Mouse (Mus musculus) intestine, embryonic 16.5 days (tissue): ENCODE results near the gene Aktip. TPM values are rescaled to one million over a fixed set of nuclear protein-coding genes. Genes with fewer than 3 reads are reported as not detected.

ENCODE experiments used
- ATAC-seq: fragments of 200-750 bp; cut with Nextera tagmentation; 2 replicates; pipeline ENCODE4 v1.8.0; 2017; ENCODE audit warnings: moderate TSS enrichment, moderate library complexity
- H3K27ac ChIP-seq: fragments of 300-500 bp; sonication (generic); 2 replicates; pipeline ENCODE4 v1.5.1; 2014; ENCODE audit warnings: mild to moderate bottlenecking, low read length
- H3K27me3 ChIP-seq: fragments of 300-500 bp; sonication (generic); replicated peaks from 2 replicates; pipeline ENCODE4 v1.6.1; 2014; ENCODE audit warnings: low read length, control low read depth, mixed read lengths; ENCODE audit not compliant: control insufficient read depth, insufficient read depth
- H3K36me3 ChIP-seq: fragments of 300-500 bp; sonication (generic); 2 replicates; pipeline ENCODE4 v1.6.1; 2014; ENCODE audit warnings: low read length, control low read depth; ENCODE audit not compliant: control insufficient read depth, insufficient read depth
- H3K4me1 ChIP-seq: fragments of 300-500 bp; sonication (generic); 2 replicates; pipeline ENCODE4 v1.6.1; 2014; ENCODE audit warnings: low read length, control low read depth, mixed read lengths; ENCODE audit not compliant: control insufficient read depth, insufficient read depth
- H3K4me2 ChIP-seq: fragments of 300-500 bp; sonication (generic); 2 replicates; pipeline ENCODE4 v1.6.1; 2014; ENCODE audit warnings: low read depth, low read length, control low read depth
- H3K4me3 ChIP-seq: fragments of 300-500 bp; sonication (generic); 2 replicates; pipeline ENCODE4 v1.5.1; 2014; ENCODE audit warnings: mild to moderate bottlenecking, low read length
- H3K9ac ChIP-seq: fragments of 300-500 bp; sonication (generic); 2 replicates; pipeline ENCODE4 v1.6.1; 2014; ENCODE audit warnings: low read depth, low read length
- H3K9me3 ChIP-seq: fragments of 300-500 bp; sonication (generic); 2 replicates; pipeline ENCODE4 v1.6.1; 2016; ENCODE audit warnings: low read length, control low read depth; ENCODE audit not compliant: control insufficient read depth
- WGBS: fragments of 180-500 bp; shearing (Covaris S2); extraction: QIAGEN DNeasy Blood & Tissue Kit; methylation state at CpG from one replicate; pipeline ENCODE4 v1.1.7; 2014; 5-methylcytosine and 5-hydroxymethylcytosine counted together
- polyA plus RNA-seq: library from polyadenylated mRNA; unstranded; fragments of >200 nt; fragmentation: Nextera tagmentation; extraction: Ambion mirVana; gene quantifications from 2 replicates; pipeline ENCODE4 v1.2.1, GENCODE M21; 2015

Aktip gene
- polyA plus RNA-seq, 1 experiment from 2014 or later, result 43.0 TPM

DNA sequence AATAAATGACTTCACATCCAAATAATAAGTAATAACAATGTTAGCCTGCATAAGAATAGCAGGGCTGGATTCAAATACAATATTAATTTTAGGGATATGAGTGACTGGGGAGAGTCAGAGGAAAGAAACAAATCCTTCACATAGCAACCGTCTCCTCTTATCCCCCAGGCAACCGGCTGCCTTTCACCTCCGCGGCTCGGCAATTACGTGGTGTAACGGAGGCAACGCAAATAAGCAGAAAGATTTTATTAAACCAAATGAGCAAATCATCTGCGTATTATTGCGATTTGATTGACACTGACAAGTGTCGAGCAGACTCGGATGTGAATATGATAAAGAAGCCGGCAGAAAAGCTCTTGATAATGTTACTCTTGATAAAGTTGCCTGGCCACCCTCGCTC, 28.9 kb downstream of the Aktip start:
- H3K9ac ChIP-seq, result no peak overlapping the region

DNA sequence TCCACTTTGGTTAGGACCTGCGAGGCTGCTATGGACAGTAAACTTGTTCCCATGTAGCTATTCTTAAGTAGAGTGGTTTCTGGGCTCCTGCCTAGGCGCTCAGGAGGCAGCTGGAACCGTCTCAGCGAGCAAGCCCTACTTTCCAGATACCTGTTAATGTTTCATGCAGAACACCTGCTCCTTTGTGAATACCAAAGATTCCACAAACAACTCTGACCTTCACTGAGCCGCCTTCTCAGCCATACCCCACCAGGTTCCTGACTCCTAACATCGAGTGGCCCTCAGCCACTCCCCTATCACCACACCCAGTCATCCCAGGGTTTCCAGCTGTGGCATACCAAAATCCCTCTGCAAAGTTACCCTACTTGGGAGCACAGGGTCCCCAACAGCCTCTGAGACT, 29.6 kb downstream of the Aktip start:
- H3K27me3 ChIP-seq, result no peaks in the 10 kb centered on the region
- 63% methylated on average over 6 of the region's 6 CpGs for WGBS
- H3K9ac ChIP-seq, result no peak overlapping the region
- no peak for ATAC-seq
- no peaks in the 10 kb centered on the region for H3K9me3 ChIP-seq
- no peaks in the 10 kb centered on the region for H3K36me3 ChIP-seq
- no peak overlapping the region for H3K27ac ChIP-seq
- no peak overlapping the region for H3K4me2 ChIP-seq
- H3K4me1 ChIP-seq, result no peaks in the 10 kb centered on the region
- no peak overlapping the region for H3K4me3 ChIP-seq

More for the DNA sequence above, 28.9 kb downstream of the Aktip start:
- H3K4me3 ChIP-seq, result no peak overlapping the region
- H3K36me3 ChIP-seq, result no peaks in the 10 kb centered on the region
- no peaks in the 10 kb centered on the region for H3K27me3 ChIP-seq
- no peak overlapping the region for H3K27ac ChIP-seq
- H3K4me1 ChIP-seq, result no peaks in the 10 kb centered on the region
- no peak overlapping the region for H3K4me2 ChIP-seq
- 47% methylated on average over 14 of the region's 14 CpGs for WGBS
- no peak for ATAC-seq
- no peaks in the 10 kb centered on the region for H3K9me3 ChIP-seq

DNA sequence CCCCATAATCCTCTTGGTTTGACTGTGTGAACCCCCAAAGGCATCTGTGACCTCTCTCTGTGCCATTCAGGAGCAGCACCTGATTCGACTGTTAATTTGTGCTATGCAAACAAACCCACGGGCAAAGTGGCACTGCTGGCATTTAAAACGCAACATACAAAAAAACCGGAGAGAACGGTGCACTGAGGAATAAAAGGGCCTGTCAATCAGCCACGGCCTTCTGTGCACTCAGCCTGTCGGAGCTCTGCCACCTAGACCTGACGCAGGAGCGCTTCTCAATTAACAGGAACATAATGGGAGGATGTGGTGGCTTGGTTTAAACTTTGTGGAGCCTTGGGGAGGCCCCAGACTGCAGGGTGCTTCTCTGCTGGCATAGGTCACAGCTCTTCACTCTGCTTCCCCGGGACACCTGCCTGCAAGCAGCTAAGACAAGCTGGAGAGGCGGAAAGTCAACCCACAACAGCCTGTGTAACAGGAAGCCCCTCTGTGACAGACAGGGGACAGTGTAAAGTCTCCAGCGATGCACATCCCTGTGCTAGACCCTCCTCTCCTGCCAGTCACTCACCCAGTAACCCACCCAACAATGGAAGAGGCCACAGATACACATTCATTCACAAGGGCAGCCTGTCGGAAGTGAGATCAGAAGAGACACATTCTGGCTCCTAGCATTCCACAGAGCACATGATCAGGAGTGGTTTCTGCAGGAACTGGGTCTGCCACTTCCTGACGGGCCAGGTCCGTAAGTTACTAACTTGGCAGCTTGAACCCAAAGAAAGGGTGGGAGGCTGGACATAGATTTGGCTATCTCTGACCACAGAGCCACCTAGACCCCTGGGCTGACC, 39.6 kb downstream of the Aktip start:
- no peaks in the 10 kb centered on the region for H3K36me3 ChIP-seq
- 68% methylated on average over 15 of the region's 15 CpGs for WGBS
- ATAC-seq, result no peak
- no peaks in the 10 kb centered on the region for H3K27me3 ChIP-seq
- no peak overlapping the region for H3K27ac ChIP-seq
- no peaks in the 10 kb centered on the region for H3K9me3 ChIP-seq
- no peak overlapping the region for H3K4me3 ChIP-seq
- H3K4me2 ChIP-seq, result no peak overlapping the region
- H3K4me1 ChIP-seq, result no peaks in the 10 kb centered on the region
- no peak overlapping the region for H3K9ac ChIP-seq

DNA sequence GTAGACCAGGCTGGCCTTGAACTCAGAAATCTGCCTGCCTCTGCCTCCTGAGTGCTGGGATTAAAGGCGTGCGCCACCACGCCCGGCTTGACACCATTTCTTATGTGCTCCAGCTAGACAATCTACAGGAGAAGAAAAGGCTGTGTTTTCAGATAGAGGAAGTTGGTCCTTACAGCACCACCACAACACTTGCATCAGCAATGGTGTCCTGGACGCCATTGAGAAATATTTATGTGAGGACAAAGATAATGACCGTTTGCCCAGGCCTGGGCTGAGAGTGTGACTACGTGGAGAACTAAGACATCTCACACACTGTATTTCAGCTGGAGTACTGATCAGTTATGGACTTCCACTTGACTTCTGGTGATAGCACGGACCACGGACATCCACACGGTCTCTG, 41.2 kb downstream of the Aktip start:
- Histone ChIP-seq H3K27me3 (no peaks in the 10 kb centered on the region), H3K9me3 (no peaks in the 10 kb centered on the region), H3K4me1 (no peaks in the 10 kb centered on the region), H3K4me2 (no peak overlapping the region), H3K4me3 (no peak overlapping the region), H3K9ac (no peak overlapping the region), H3K36me3 (no peaks in the 10 kb centered on the region), H3K27ac (no peak overlapping the region)
- ATAC-seq, result no peak
- 90% methylated on average over 10 of the region's 10 CpGs for WGBS

DNA sequence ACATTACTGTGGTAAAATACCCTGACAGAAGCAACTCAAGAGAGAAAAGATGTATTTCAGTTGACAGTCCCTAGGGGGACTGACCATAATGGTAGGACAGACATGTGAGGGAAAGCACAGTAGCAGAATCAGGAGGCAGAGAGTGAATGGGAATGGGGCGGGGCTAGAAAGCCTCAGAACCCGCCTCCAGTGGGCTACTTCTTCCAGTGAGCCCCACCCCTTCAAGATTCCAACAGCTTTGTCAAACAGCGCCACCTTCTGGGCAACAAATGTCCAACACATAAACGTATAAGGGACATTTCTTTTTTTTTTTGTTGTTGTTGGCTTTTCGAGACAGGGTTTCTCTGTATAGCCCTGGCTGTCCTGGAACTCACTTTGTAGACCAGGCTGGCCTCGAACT, 45.2 kb downstream of the Aktip start:
- Histone ChIP-seq H3K9ac (no peak overlapping the region), H3K27me3 (no peaks in the 10 kb centered on the region), H3K4me1 (no peaks in the 10 kb centered on the region), H3K36me3 (no peaks in the 10 kb centered on the region), H3K4me2 (no peak overlapping the region), H3K9me3 (no peaks in the 10 kb centered on the region), H3K27ac (no peak overlapping the region), H3K4me3 (no peak overlapping the region)
- no peak for ATAC-seq
- WGBS, result 54% methylated on average over 6 of the region's 6 CpGs

DNA sequence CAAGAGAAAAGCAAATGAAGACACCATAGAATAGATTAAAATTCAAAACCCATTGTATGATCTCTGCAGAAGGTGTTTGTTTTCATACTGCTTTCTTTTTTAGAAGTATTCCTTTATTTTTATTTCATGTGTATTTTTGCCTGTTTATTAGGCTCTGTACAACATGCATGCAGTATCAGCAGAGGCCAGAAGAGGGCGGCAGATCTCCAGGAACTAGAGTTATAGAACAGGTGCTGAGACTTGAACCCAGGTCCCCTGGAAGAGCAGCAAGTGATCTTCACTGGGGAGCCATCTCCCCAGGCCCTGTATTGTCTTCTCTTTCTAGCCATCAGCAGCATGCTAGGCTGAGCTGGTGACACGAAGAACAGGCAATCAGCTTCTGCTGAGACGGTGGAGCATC, 45.9 kb downstream of the Aktip start:
- Histone ChIP-seq H3K4me1 (peaks cover 2% of the 10 kb centered on the region; the same call in 1 of the 2 replicates), H3K9ac (no peak overlapping the region), H3K4me2 (no peak overlapping the region), H3K4me3 (no peak overlapping the region), H3K27ac (no peak overlapping the region), H3K9me3 (no peaks in the 10 kb centered on the region), H3K36me3 (no peaks in the 10 kb centered on the region), H3K27me3 (no peaks in the 10 kb centered on the region)
- WGBS, result 83% methylated on average over 3 of the region's 3 CpGs
- no peak for ATAC-seq

DNA sequence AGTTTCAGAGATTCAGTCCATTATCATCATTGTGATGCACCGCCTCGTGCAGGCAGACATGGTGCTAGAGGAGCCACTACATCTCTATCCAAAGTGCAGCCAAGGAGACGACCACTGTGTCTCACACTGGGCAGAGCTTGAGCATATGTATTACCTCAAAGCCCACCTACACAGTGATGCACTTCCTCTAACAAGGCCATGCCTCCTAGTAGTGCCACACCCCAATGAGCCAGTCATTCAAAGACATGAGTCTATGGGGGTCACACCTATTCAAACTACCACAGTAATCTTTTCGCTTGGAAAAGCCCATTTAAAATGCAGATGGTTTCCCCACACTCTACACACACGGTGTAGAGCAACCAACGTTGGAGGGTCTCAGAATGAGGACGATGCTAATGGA, 48.2 kb downstream of the Aktip start:
- Histone ChIP-seq H3K27me3 (no peaks in the 10 kb centered on the region), H3K36me3 (no peaks in the 10 kb centered on the region), H3K4me1 (peaks cover 4% of the 10 kb centered on the region; the same call in 1 of the 2 replicates), H3K4me2 (no peak overlapping the region), H3K9me3 (no peaks in the 10 kb centered on the region), H3K9ac (no peak overlapping the region), H3K4me3 (no peak overlapping the region), H3K27ac (no peak overlapping the region)
- 89% methylated on average over 7 of the region's 7 CpGs for WGBS
- ATAC-seq, result no peak

DNA sequence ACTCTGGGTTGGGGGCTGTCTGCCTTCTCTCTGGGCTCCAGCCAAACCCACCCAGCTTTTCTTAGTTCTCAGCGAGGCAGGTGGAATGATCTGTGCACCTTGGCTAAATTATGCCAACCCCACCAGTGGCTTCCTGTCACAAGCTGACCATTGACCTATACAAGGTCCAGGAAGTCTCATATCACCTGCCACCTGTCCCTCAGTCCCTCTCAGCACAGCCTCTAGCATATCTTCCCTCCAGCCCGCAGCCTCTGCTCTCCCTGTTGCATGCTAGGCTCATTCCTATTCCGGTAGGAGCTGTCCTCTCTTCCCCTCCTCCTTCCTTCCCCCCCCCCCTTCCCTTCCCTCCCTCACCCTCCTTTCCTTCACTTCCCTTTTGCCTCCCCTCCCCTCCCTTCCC, 50.5 kb downstream of the Aktip start:
- no peaks in the 10 kb centered on the region for H3K36me3 ChIP-seq
- 55% methylated on average over 3 of the region's 3 CpGs for WGBS
- H3K4me2 ChIP-seq, result no peak overlapping the region
- H3K9ac ChIP-seq, result no peak overlapping the region
- ATAC-seq, result peak; percentile 63
- H3K9me3 ChIP-seq, result no peaks in the 10 kb centered on the region
- peaks cover 4% of the 10 kb centered on the region; the same call in 1 of the 2 replicates for H3K4me1 ChIP-seq
- no peaks in the 10 kb centered on the region for H3K27me3 ChIP-seq
- no peak overlapping the region for H3K4me3 ChIP-seq
- no peak overlapping the region for H3K27ac ChIP-seq

DNA sequence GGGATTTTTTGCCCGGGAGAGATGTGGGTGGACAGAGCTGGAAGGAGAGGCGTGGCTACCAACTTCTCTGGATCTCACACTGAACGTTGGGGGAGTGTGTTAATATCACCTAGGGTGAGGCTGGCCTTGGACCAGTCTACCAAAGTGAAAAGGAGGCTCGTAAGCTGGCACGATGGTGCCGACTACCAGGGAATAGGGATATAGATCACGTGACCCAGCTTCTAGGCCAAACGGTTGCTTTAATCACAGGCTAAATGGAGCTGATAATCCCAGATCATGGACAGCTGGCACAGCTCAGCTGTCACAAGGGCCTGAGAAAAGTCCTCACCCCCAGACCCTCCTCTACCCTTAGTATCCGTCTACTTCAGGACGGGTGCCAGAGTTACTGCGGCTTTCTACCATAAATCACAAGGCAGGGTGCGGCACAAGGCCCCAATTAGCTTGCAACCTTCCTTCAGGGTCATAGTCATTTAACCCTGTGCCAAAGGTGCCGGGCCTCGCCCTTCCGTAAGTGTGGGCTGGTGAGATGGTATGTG, 51.1 kb downstream of the Aktip start:
- peak; percentile 75 for ATAC-seq
- no peak overlapping the region for H3K4me2 ChIP-seq
- H3K36me3 ChIP-seq, result no peaks in the 10 kb centered on the region
- no peak overlapping the region for H3K9ac ChIP-seq
- no peaks in the 10 kb centered on the region for H3K9me3 ChIP-seq
- H3K4me1 ChIP-seq, result peaks cover 4% of the 10 kb centered on the region; the same call in 1 of the 2 replicates
- no peak overlapping the region for H3K4me3 ChIP-seq
- no peaks in the 10 kb centered on the region for H3K27me3 ChIP-seq
- H3K27ac ChIP-seq, result 0 out of 2 replicates have a peak overlapping the region, but pooled peaks have one; percentile 4
- WGBS, result 44% methylated on average over 15 of the region's 15 CpGs
